Mouse (Mus musculus) kidney, adult 2 months (tissue): ENCODE measurements at regions not wholly inside any gene's neighbourhood (a gene's known extent, or its start where the extent isn't known, plus 50 kb on each side); places are given as distances from the start of the nearest gene placed in this dataset.

Experiments used
- CTCF ChIP-seq: fragments of 200-500 bp; conservative IDR thresholded peaks from 2 replicates; pipeline ENCODE4 v1.5.1; 2011; ENCODE audit warnings: low read depth, mild to moderate bottlenecking, control low read depth, low read length, moderate library complexity, mixed read lengths; ENCODE audit not compliant: insufficient read depth, insufficient read length
- POLR2A ChIP-seq: fragments of 200-500 bp; IDR thresholded peaks from one replicate; pipeline ENCODE4 v1.6.1; 2011; ENCODE audit warnings: low read depth, low read length, control low read depth

DNA sequence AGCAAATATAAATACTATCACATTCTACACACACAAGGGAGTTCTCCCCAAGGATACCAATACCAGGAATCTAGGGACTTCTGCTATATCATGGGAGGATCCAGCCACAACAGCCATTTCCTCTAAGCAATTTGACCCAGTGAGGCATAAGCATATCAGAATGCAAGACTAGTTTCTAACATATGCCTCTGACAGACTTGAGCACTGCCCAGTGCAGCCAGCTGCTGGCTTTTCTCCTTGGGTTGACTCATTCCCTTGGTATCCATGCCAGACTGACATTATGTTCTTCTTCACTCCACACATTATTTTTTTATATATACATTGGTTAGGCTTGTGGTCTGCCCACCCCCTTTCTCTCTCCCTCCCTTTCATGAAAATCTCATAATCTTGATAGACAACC, 103.8 kb upstream of the Smarca2 start:
- no peak for TF ChIP-seq CTCF
- TF ChIP-seq POLR2A = no peak
